Mouse (Mus musculus) spleen, adult 2 months (tissue): ENCODE measurements around the gene Fopnl.

Source experiments
- CTCF ChIP-seq: fragments of 200-500 bp; IDR thresholded peaks from 2 replicates; pipeline ENCODE4 v1.5.1; 2011; ENCODE audit warnings: mild to moderate bottlenecking, inconsistent platforms; ENCODE audit not compliant: insufficient read depth, insufficient read length, insufficient replicate concordance; ENCODE audit errors: extremely low read depth
- POLR2A ChIP-seq: fragments of 200-500 bp; IDR thresholded peaks from 2 replicates; pipeline ENCODE4 v1.6.1; 2011; ENCODE audit warnings: low read depth, low read length, inconsistent platforms

GRCm38 (mm10) chr16:14298461-14298860, 18.7 kb downstream of the Fopnl start:
- TF ChIP-seq CTCF (no peak), POLR2A (no peak)
